Mouse (Mus musculus): Measurements from ENCODE around the gene Ssbp2.
A peak's percentile ranks its signal among the peaks of the same experiment; 100 is the strongest.

The Ssbp2 gene

DNA sequence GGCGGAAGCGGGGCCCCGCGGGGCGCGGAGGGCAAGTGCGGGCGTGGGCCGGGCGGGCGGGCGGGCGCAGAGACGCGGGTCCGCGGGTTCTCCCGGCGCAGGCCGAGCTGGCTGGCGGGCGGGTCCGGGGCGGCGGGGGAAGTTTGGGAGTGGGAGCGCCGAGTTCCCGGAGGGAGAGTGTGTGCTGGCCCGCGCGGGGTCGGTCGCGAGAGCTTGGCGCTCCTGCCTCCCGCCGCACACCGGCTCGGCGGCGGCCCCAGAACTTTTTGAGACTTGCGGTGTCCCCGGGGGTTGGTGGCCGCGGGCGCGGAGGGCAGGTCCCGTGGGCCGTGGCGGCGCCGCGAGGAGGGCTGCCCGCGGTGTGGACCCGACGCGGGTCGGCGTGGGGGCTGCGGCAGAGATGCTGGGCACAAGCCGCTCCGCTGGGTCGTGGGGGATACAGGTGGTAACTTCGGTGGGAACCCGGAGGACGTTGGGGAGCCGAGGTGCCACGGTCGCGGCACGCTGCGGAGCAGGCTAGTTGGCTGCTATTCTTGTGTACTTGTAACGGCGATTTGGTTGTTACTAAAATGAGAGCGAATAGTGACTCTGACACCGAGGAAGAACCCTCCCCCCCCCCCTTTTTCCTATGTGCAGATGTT, 1.7 kb downstream of the Ssbp2 start:
- DNase-seq (ENCODE audit: low spot score), result peak; percentile 38

DNA sequence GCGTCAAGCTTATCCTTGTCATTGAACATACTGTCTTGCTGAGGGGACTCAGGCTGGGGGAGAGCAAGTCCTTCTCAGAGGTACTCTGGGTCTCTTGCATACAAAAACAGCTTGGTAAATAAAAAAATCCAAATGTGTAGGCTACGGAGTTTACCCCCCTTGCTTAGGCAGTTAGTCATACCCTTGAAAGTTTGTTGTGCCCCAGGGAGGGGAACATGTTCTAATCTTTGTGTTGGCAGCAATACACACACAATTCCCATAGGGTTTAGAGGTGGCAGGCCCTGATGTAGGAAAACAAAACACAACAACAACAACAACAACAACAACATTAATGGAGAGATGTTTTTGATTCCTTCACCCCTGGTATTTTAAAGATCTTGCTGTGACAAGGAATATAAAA, 2.3 kb downstream of the Ssbp2 start:
- DNase-seq (ENCODE audit: low spot score), result peak; percentile 43

DNA sequence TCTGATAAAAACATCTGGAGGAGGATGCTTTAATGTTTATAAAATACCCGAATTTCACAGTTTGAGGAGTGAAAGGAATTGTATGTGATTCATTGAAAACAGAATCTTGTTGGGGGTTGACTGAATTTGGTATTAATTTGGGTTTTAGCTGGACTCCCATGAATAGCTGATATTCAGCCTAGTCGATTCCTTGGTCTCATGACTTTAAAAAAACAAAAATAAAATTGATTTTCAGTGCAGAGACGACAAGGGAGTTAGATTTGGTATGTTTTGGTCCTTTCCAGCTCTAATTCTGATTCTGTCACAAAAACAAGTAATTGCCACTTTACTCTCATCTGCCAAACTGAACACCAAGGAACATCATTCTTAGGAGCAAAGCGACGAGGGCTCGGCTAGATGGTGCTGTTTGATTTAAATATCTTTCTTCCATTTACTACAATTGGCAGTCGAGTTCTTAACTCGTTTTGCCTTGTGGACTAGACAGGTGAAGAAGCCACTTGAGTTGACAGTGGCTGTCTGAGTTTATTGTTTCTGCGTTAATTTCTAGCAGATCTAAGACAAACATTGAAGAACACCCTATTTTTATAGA, 2.9 kb downstream of the Ssbp2 start:
- peak; percentile 52 for DNase-seq (ENCODE audit: low spot score)

DNA sequence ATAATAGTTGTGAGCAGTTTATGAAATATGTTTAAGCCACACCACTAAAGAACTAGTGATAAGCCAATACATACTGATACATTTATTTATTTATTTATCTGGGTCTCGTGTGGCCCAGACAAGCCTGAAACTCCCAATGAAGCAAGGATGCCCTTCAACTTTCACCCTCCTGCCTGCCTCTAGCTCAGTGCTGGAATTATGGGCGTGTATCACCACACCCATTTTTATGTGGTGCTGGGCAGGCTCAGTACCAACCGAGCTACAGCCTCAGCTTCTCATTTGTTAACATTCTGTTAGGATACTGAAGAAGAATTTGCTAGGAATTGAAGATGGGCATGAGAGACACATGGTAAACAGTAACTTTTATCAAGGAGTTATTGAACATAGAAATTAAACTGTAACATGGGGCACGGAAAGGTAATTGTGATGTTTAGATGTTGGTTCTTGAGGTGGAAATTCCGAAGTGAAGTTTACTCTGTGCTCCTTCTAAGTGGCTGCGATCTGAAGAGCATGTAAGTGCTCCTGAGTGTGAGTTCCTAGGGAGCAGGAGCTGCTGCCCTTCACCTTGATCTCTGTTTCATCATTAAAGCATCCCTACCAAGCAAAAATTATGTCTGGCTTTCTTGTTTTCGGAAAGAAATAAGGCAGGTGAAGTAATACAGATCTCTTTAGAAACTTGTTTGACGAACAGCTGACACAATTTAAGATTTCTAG, 5.1 kb downstream of the Ssbp2 start:
- no peak for DNase-seq (ENCODE audit: low spot score)

DNA sequence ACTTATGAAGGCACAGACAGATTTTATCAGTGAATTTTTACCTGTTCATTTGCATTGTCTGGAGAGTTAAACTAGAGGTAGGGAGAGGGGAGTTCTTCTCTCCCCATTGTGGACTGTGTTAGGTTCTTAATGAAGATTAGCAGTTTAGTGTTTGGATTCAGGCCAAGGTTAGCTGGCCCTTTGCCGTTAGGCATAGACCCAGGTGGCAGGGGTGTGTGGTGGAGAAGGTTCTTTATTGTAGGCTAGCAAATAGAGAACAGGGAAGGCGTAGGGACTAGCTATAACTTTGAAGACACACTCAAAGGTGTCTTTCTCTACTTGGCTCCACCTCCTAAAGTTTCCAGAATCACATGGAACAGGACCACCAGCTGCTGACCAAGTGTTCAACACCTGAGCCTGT, 11.5 kb downstream of the Ssbp2 start:
- DNase-seq (ENCODE audit: low spot score), result no peak

DNA sequence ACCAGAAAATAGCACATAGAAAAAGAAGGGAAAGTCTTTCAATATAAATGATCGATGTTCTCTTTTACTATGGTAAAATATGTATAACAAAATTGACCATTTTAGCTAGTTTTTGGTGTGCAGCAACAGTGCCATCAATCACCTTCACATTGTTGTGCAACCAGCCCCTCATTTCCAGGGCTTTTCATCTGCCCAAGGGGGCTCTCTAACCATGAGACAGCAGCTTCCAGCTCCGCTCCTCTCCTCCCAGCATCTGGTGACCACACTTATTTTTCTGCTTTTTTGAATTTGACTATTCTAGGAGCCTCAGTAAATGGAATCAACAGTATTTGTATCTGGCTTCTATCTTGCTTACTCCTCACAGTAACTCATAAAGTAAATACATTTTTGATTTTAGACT, 11.9 kb downstream of the Ssbp2 start:
- DNase-seq (ENCODE audit: low spot score), result no peak

DNA sequence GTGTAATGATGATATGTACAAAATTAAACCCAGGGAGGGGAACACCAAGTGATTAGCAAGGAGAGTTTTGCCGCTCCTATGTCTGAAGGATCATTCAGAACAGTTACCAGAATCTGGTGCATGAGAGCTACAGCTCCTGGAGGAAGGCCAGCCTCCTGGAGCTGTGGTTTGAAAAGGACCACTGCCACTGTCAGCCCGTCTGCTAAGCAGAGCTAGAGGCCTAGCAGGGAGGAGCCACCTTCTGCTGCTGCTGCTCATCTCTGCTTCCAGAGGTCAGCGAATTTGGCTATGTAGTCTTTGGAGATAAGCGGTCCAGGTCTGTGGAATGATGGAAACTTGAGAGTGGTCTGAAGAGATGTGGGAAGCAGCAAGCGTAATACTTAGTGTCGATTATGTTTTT, 13.4 kb downstream of the Ssbp2 start:
- no peak for DNase-seq (ENCODE audit: low spot score)

DNA sequence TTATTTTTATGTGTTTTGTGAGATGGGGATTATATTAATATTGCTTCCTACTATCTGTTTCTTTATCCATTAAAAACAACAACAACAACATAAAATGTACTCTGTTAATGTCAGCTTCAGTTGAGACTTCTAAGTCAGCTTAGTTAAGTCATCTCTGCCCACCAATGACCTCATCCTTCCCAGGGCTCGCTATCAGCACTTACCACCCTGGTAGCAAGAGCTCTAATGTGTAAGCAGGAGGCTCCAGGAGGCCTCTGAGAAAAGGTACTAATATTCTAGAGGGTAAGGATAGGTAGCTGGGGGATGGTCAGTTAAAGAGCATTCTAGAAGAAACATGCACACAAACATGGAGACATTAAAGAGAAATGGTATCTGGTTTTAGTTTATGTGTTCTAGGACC, 13.9 kb downstream of the Ssbp2 start:
- DNase-seq (ENCODE audit: low spot score), result no peak

DNA sequence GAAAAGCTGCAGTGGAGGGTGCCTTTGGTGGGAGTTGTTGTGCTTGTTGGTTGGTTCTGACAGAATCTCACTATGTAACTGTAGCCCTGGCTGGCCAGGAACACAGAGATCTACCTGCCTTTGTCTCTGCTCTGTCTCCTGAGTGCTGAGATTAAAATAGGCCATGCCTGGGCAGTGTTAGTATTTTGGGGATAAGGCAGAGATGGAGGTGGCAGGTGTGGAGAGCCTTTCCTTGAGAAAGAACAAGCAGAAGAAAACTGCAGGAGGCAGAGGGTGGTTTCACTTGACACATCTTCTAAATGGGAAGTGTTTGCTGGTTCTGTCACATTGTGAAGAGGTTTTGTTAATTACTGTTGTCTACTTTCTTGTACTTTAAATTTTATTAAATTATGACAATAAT, 15.8 kb downstream of the Ssbp2 start:
- no peak for DNase-seq (ENCODE audit: low spot score)

DNA sequence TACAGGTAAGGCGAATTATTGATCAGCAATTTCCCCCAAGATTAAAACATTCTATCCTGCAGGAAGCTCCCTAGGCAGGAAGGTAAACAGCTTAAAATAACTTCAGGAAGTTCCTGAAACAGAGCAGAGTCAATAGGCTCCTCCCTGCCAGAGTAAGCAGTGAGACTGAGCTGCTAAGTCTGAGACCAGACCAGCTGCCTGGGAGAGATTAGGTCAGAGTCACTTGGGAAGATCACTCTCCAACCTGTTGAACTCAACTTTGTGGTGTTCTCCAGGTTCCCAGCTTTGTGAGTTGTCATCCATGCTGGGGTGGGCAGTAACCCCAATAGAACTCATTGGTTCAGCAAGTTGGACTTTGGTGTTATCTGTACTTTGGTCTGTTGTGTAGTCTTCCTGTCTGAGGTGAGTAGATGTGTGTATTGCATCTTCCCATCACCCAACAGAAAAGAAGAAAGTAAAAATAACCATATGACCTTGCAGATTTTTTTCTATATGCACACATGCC, 16.6 kb downstream of the Ssbp2 start:
- DNase-seq (ENCODE audit: low spot score), result no peak

DNA sequence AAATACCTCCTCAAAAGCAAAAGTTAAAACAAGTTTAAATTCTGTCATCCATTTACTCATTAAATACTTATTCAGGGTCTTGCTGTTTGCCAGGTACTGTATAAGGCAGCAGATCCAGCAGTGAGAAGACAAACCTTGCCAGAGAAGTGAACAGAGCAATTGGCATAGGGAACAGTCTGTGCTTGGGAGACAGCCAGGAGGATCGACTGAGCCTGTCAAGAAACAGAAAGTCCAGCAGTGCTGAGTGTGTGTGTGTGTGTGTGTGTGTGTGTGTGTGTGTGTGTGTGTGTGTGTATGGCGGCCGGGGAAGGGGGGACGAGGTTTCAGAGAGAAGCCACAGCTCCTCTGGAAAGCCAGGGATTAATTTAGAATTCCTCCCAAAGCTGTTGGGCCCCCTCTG, 17.9 kb downstream of the Ssbp2 start:
- DNase-seq (ENCODE audit: low spot score), result no peak

DNA sequence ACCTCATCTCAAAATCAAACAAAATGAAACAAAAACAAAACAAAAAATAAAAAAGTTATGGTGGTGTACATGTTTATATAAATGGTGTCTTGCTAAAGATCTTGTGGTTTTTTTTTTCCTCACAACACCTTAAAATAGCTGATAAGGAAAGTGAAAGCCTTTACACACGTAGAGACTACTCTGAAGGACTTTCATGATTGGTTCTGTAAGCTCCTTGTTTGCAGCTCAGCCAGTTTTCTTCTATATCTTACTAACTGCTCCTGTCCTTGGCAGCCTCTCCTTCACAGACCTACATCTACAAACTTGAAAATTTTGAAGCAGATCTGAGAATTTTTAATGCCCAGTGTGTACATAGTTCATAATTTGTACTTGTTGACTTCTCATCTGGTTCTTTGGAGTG, 24.2 kb downstream of the Ssbp2 start:
- no peak for DNase-seq (ENCODE audit: low spot score)

DNA sequence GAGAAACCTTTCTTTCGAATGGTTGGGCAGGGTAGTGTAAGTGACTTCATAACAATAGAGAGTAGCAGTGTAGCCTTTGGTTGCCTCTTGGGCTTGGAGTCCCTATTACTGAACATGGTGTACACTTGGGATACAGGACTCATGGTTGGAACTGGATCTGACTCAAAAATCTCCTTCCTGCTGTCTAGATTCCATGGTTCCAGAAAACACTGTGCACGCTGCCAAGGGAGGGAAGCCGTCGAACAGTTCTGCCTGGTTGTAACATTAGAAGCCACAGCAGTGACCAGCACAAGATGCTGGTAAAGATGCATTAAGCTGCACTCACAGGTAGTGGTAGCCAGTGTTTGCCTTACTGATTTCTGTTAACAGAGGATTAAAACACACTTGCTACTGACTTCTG, 32.0 kb downstream of the Ssbp2 start:
- DNase-seq (ENCODE audit: low spot score), result no peak

DNA sequence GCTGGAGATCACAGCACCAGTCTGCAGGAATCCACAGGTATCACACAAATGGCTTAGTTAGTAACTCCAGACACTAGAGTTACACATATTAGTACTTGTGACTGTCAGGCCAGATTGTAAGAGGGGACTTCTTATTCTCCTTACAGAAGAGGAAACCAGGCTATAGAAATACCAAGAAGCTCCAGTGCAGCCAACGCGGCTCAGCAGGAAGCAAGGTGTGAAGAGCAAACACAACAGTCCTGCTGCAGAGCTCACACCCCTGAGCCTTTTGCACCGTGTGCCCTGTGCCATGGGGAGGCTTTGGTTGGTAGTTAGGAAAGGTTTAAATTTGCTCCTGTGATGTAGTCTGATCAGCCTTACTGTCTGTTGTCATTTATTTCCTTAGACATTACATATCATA, 37.0 kb downstream of the Ssbp2 start:
- DNase-seq (ENCODE audit: low spot score), result no peak

DNA sequence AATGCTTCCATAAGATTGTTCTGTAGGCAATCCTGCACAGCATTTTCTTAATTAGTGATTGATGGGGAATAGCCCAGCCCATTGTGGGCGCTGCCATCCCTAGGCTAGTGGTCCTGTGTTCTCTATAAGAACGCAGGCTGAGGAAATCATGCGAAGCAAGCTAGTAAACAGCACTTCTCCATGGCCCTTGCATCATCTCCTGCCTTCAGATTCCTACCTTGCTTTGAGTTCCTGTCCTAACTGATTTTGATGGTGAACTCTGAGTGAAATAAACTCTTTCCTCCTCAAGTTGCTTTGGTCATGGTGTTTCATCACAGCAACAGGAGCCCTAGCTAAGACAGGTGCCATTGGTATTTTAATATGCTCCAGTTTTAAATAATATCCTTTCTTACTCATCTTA, 41.7 kb downstream of the Ssbp2 start:
- DNase-seq (ENCODE audit: low spot score), result no peak

DNA sequence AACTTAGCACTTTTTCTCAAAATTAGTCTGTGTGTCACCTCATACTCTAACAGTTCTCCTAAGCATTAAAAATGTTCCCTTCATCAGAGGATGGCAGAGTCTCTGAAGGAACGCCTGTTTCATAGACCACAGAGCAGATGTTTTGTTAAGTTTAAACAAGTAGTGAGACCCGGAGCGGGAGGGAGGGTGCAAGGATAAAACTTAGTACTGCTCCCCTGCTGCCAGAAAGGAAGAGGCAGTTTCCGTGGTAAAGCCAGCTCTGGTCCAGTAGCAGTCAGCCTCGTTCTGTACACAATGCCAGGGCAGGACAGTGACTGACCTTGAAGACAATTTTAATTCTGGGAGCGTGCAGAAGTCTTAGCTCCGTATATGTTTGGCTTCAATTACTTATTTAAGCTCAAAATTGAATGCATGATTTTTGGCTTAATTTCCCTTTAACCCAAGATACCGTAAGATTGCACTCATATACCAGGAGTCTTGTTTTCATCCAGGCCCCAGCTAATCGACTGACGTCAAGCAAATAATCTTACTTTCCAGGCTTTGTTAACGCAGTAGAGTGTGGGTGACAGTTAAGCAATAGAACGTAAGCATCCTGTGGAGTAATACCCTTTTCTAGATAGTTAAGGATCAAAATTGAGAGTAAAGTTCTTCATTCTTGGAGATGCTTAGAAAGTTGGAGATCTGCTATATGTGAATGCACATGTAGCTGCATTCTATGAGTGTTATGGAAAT, 42.7 kb downstream of the Ssbp2 start:
- no peak for DNase-seq (ENCODE audit: low spot score)

DNA sequence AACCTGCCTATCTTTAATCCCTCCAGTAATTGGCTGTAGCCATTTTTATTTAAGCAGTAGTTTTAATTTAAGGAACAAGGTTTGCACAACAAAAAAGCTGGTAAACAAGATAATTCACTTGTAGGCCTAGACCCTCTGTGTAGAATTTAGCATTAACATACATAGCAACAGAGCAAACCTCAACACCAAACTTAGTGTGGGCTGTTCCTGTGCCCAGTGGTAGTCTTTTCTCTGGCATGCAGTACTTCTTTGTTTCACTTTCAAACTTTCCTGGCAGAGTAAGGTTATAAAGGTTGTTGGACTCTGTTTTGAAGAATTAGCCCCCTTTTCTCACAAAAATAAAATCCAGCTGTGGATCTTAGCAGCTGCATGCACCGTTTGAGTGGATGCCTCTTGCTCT, 48.9 kb downstream of the Ssbp2 start:
- no peak for DNase-seq (ENCODE audit: low spot score)

DNA sequence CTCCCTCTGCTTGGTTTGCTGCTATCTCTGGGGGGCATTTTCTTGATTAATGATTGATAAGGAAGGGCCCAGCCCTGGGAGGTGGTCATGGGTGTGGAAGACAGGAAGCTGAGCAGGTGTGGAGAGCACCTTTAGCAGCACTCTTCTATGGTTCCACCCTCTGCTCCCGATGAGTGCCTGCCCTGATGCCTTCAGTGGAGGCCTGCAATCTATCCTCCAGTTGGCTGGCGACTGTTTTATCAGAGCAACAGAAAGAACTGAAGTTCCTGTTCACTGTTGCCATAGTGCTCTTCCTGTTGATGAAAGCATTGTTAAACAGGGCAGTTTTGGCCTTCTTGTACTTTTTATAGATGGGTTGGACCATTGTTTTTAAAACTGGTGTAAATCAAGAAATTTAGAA, 49.4 kb downstream of the Ssbp2 start:
- DNase-seq (ENCODE audit: low spot score), result no peak

DNA sequence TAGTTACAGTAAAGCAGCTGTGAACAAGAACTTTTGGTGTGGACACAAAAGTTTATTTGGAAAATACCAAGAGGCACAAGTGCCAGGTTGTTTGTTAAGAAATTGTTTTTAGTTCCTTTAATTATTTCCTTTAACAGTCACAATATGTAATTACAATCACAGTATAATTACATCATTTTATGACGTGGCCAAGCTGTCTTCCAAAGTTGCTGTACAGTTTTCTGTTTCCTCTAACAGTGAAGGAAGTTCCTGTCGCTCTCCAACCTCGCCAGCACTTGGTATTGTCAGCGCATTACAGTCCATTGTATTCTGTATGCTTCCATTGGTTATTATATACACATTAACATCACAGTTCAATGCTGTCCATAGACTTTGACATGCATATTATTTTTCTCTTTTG, 54.9 kb downstream of the Ssbp2 start:
- no peak for DNase-seq (ENCODE audit: low spot score)

DNA sequence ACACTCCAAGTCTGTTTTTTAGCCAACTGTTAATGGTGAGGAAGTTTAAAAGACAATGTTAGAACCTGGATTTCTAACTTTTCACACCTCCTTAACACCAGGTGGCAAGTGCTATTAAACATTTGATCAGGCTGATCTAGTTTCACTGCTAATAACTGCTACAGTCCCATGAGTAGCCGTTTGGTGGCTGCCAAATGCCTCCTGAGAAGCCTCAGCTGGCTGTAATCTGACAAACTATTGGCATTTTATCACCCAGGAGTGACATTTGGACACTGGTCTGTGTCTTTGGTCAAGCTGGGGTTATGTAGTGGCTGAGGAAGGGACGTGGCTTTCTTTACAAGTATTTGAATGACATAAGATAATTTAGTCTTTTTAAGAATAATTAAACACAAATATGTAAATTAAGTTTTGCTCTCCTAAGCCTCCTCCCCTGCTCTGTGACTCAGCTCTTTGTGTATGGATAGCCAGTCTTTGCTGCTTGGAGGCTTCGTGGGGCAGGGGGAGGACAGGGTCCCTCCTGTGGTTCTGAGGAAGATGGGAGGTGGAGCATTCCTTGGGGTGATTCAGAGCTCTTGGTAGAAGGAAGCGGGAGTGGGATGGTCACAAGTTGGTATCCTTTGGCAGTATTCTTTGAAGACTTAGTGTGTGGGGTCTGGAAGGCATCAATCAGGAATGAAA, 60.1 kb downstream of the Ssbp2 start:
- DNase-seq (ENCODE audit: low spot score), result no peak

DNA sequence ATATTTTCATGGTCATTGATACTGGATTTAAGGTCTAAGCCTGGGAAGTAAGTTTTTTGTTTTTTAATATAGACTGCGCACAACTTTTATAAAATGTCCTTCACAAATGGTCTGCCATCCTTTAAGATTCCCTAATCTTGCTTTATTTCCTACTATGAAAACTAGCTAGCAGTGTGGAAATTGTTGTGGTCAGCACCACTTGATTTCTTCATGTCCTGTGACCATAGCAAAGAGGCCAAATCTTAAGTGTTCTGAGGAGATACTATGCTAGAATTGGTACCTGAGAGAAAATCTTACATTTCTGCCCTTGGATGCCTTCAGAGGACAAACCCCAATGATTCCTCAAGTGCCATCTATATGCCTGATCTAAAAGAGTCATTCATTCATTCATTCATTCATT, 60.9 kb downstream of the Ssbp2 start:
- DNase-seq (ENCODE audit: low spot score), result no peak

DNA sequence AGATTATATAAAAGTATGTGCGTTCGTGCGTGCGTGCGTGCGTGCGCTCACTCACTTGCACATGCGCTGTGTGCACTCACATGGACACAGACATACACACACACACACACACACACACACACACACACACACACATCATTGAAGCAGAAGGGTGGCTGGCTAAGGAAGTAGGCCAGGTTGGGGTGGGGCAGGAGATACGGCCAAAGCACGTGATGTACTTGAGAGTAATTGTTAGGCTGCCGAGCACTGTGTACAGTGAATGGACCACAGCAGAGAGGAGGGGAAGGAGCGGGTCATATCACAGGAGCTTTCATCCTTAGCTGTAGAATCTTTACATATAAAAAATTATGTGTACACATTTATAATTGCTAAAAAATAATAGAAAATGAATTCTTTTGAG, 66.0 kb downstream of the Ssbp2 start:
- no peak for DNase-seq (ENCODE audit: low spot score)
